Mouse (Mus musculus) forebrain, embryonic 14.5 days (tissue): ENCODE results near the gene Calu. TPM values are rescaled to one million over a fixed set of nuclear protein-coding genes. Genes with fewer than 3 reads are reported as not detected.

Source experiments
- ATAC-seq: fragments of 200-750 bp; cut with Nextera tagmentation; 2 replicates; pipeline ENCODE4 v1.8.0; 2017; ENCODE audit warnings: mild to moderate bottlenecking, moderate library complexity
- DNase-seq: peaks from one replicate; pipeline ENCODE4 v3.0.0-alpha.2; 2015; ENCODE audit warnings: low spot score
- H3K27ac ChIP-seq: fragments of 300-500 bp; sonication (generic); 2 replicates; pipeline ENCODE4 v1.5.1; 2014; ENCODE audit warnings: low read depth, mild to moderate bottlenecking, control low read depth, low read length, moderate library complexity
- H3K27me3 ChIP-seq: fragments of 300-500 bp; sonication (generic); replicated peaks from 2 replicates; pipeline ENCODE4 v1.6.1; 2014; ENCODE audit warnings: low read length, control low read depth, mixed read lengths; ENCODE audit not compliant: control insufficient read depth, insufficient read depth
- H3K36me3 ChIP-seq: fragments of 300-500 bp; sonication (generic); 2 replicates; pipeline ENCODE4 v1.6.1; 2014; ENCODE audit warnings: low read length, control low read depth; ENCODE audit not compliant: control insufficient read depth, insufficient read depth
- H3K4me1 ChIP-seq: fragments of 300-500 bp; sonication (generic); 2 replicates; pipeline ENCODE4 v1.6.1; 2014; ENCODE audit warnings: antibody characterized with exemption, low read length, control low read depth; ENCODE audit not compliant: control insufficient read depth, insufficient read depth
- H3K4me2 ChIP-seq: fragments of 300-500 bp; sonication (generic); 2 replicates; pipeline ENCODE4 v1.6.1; 2014; ENCODE audit warnings: mild to moderate bottlenecking, control low read depth, low read length
- H3K4me3 ChIP-seq: fragments of 300-500 bp; sonication (generic); 2 replicates; pipeline ENCODE4 v1.5.1; 2014; ENCODE audit warnings: low read depth, low read length, control low read depth
- H3K9ac ChIP-seq: fragments of 300-500 bp; sonication (generic); 2 replicates; pipeline ENCODE4 v1.6.1; 2014; ENCODE audit warnings: mild to moderate bottlenecking, low read length, control low read depth, moderate library complexity
- H3K9me3 ChIP-seq: fragments of 300-500 bp; sonication (generic); replicated peaks from 2 replicates; pipeline ENCODE4 v1.6.1; 2016; ENCODE audit warnings: low read length, control low read depth, mixed read lengths; ENCODE audit not compliant: control insufficient read depth
- WGBS: fragments of 180-500 bp; shearing (Covaris S2); extraction: QIAGEN DNeasy Blood & Tissue Kit; methylation state at CpG from one replicate; pipeline ENCODE4 v1.1.7; 2014; 5-methylcytosine and 5-hydroxymethylcytosine counted together
- polyA plus RNA-seq: library from polyadenylated mRNA; unstranded; fragments of >200 nt; fragmentation: Nextera tagmentation; extraction: Ambion mirVana; gene quantifications from 2 replicates; pipeline ENCODE4 v1.2.1, GENCODE M21; 2014

The Calu gene
- polyA plus RNA-seq, 1 experiment from 2014 or later = 196 TPM

DNA sequence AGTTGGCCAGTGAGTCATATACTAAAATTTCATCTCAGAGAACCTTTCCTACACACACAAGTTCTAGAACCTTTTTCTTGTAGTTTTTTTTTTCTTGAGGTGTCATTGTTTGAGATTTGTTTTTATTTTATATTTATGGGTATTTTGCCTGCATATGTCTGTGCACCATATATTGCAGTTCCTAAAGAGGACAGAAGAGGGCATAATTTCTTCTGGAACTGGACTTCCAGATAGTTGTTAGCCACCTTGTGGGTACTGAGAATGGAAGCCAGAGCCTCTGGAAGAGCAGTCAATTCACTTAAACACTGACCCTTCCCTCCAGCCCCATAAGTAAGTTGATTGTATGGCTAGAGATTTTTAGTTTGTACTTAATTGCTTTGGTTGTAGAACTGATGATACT lies 3.7 kb downstream of the Calu start:
- no peak for ATAC-seq
- DNase-seq = no peak

DNA sequence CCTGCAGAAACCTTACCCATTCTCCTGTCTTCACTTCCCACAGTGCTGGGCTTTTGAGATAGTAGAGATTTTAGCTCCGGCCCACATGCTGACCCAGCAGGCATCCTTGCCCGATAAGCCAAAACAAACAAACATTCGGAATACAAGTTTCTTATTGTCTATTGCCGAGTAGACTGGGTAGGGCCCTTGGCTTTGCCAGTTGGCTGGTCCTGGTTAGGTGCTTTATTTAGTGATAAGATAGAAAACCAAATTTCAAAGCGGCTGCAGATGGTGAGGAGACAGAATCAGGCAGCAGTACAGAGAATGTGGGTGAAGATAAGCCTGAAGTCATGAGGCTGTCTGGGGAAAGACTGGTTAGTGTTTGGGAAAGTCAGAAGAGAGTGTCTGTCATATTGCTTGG lies 4.9 kb downstream of the Calu start:
- ATAC-seq (no peak), DNase-seq (no peak)
- Histone ChIP-seq H3K36me3 (peaks cover 10% of the 10 kb centered on the region), H3K4me3 (no peak overlapping the region), H3K9me3 (no peaks in the 10 kb centered on the region), H3K4me1 (peaks cover 5% of the 10 kb centered on the region; the same call in 1 of the 2 replicates), H3K27ac (no peak overlapping the region), H3K27me3 (no peaks in the 10 kb centered on the region), H3K4me2 (no peak overlapping the region), H3K9ac (no peak overlapping the region)
- WGBS = 55% methylated on average over 5 of the region's 5 CpGs

More for the DNA sequence above, 3.7 kb downstream of the Calu start:
- Histone ChIP-seq H3K4me3 (no peak overlapping the region), H3K36me3 (peaks cover 4% of the 10 kb centered on the region), H3K27ac (no peak overlapping the region), H3K9ac (no peak overlapping the region), H3K27me3 (no peaks in the 10 kb centered on the region), H3K4me2 (no peak overlapping the region), H3K4me1 (peaks cover 9% of the 10 kb centered on the region), H3K9me3 (no peaks in the 10 kb centered on the region)

DNA sequence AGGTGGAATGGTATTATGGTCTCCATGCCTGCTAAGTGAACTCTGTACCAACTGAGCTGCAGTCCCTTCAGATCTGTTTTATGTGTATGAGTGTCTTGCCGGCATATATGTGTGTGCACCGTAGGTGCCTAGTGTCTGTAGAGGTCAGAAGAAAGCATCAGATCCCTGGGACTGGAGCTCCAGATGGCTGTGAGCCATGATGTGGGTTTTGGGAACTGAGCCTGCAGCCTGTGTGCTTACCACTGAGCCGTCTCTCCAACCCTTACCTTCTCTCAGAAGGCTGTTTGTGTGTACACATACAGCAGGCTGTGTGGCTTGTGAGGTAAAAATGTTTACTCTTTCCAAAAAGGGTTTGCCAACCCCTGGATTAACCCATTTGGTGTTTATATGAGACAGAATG lies 11.5 kb downstream of the Calu start:
- no peak overlapping the region for H3K4me3 ChIP-seq
- DNase-seq (no peak), ATAC-seq (no peak)
- peaks cover 17% of the 10 kb centered on the region for H3K36me3 ChIP-seq
- no peaks in the 10 kb centered on the region for H3K27me3 ChIP-seq
- H3K4me1 ChIP-seq = peaks cover 4% of the 10 kb centered on the region; the same call in 1 of the 2 replicates
- H3K9ac ChIP-seq = no peak overlapping the region
- no peaks in the 10 kb centered on the region for H3K9me3 ChIP-seq
- WGBS = 96% methylated on average over 3 of the region's 3 CpGs
- no peak overlapping the region for H3K4me2 ChIP-seq
- no peak overlapping the region for H3K27ac ChIP-seq

DNA sequence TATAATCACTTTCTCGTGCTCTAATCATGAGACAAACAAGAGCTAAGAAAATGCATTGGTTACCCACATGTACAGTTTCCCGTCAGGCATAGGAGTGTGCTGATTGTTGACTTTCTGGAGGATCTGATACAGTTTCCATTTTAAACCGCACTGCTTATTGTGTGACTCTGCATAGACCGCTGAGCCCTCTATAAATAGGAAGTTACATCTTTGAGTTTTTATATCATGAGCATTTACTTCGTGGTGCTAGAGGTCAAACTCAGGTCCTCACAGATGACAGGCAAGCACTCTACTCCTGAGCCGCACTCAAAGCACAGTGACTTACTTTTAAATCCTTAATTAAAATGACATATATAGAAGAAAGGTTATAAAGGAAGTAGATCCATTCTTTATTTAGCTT lies 12.3 kb downstream of the Calu start:
- H3K4me3 ChIP-seq = no peak overlapping the region
- 86% methylated on average over 6 of the region's 6 CpGs for WGBS
- DNase-seq = no peak

DNA sequence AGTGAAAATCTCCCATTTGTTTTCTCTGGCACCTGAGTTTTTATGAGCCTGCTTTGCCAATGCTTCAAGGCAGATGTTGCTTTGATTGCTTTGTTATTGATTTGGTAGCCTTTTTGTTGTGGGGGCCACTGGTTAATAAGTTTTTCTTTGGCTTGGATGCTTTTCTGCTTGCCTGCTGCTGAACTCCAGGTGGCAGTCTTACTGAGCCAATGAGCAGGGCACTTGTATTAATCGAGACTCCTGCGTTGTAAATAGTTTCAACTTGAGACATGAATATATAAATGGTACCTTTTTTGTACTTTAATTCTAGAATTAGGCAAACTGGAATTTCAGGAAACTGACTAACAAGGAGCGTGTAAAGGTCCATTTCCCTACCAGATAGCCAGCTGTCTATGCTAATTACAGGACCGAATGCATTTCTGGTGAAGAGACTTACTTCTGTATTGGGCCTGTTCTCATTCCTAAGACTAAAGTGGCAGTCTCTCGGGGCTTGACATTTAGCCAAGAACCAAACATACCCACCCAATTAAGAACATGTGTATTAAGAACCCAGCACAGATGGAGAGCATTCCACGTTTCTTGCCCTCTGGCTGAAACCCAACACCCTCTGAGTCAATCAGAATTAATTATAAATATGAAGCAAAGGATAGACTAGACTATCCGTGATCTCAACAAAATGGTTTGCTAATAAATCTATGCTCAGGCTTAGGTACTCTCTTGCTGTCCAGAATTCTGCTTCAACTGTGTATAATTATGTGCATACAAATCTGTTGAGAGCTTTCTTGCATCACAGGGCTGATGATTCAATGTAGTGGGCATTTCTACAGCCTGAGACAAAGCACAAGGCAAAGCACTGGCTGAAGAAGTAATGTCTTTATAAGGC lies 14.6 kb downstream of the Calu start:
- no peaks in the 10 kb centered on the region for H3K9me3 ChIP-seq
- H3K36me3 ChIP-seq = peaks cover 33% of the 10 kb centered on the region
- DNase-seq (peak; percentile 90), ATAC-seq (peak; percentile 92)
- H3K27ac ChIP-seq = peak overlapping the region; percentile 65
- H3K9ac ChIP-seq = no peak overlapping the region
- 11% methylated on average over 7 of the region's 7 CpGs for WGBS
- no peak overlapping the region for H3K4me3 ChIP-seq
- no peak overlapping the region for H3K4me2 ChIP-seq
- H3K27me3 ChIP-seq = no peaks in the 10 kb centered on the region
- H3K4me1 ChIP-seq = peaks cover 4% of the 10 kb centered on the region; the same call in 1 of the 2 replicates

More for the DNA sequence above, 12.3 kb downstream of the Calu start:
- no peak overlapping the region for H3K4me2 ChIP-seq
- no peaks in the 10 kb centered on the region for H3K9me3 ChIP-seq
- H3K36me3 ChIP-seq = peaks cover 18% of the 10 kb centered on the region
- no peak for ATAC-seq
- no peak overlapping the region for H3K27ac ChIP-seq
- H3K9ac ChIP-seq = no peak overlapping the region
- H3K4me1 ChIP-seq = peaks cover 4% of the 10 kb centered on the region; the same call in 1 of the 2 replicates
- no peaks in the 10 kb centered on the region for H3K27me3 ChIP-seq

DNA sequence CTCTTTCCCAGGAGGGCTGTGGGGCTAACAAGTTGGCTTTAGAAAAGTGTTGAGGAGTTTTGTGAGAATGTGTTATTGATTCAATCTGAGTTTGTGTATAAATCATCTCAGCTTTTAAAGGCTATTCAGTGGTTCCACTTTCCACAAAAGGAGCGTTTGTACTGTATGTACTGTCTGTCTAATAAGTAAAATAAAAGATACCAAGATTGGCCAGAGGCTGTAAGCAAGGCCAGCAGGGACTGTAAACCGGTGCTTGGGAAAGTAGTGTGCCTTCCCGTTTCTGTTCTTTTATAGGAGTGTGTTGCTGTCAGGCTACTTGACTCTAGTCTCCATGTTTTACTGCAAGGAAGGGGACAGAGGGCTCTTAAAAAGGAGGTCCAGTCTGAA lies 15.3 kb downstream of the Calu start:
- WGBS = 44% methylated on average over 3 of the region's 3 CpGs
- no peaks in the 10 kb centered on the region for H3K9me3 ChIP-seq
- no peaks in the 10 kb centered on the region for H3K27me3 ChIP-seq
- DNase-seq (no peak), ATAC-seq (peak; percentile 74)
- no peak overlapping the region for H3K4me3 ChIP-seq
- no peak overlapping the region for H3K9ac ChIP-seq
- no peak overlapping the region for H3K4me2 ChIP-seq
- peaks cover 32% of the 10 kb centered on the region for H3K36me3 ChIP-seq
- H3K27ac ChIP-seq = peak overlapping the region; percentile 65
- H3K4me1 ChIP-seq = peaks cover 4% of the 10 kb centered on the region; the same call in 1 of the 2 replicates

DNA sequence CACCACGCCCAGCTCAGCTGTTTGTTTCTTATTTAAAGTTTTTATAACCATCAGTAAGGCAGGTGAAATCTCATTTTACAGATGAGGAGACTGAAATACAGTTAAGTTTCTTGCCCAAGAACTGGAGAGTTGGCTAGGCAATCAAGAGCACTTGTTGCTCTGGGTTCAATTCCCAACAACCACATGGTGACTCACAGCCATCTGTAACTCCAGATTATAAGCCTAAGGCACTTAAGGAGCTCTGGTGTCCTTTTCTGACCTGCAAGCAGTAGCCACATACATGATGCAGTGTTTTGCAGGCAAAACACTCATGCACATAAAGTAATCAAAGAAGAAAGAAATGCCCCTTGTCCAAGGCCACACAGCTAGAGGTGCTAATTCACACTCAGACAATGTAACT lies 17.4 kb downstream of the Calu start:
- Histone ChIP-seq H3K4me2 (no peak overlapping the region), H3K4me1 (peaks cover 4% of the 10 kb centered on the region; the same call in 1 of the 2 replicates), H3K27ac (no peak overlapping the region), H3K9me3 (no peaks in the 10 kb centered on the region), H3K4me3 (no peak overlapping the region), H3K9ac (no peak overlapping the region), H3K27me3 (no peaks in the 10 kb centered on the region), H3K36me3 (peaks cover 35% of the 10 kb centered on the region)
- no peak for ATAC-seq
- 85% methylated on average over 1 of the region's 1 CpGs for WGBS
- DNase-seq = no peak

DNA sequence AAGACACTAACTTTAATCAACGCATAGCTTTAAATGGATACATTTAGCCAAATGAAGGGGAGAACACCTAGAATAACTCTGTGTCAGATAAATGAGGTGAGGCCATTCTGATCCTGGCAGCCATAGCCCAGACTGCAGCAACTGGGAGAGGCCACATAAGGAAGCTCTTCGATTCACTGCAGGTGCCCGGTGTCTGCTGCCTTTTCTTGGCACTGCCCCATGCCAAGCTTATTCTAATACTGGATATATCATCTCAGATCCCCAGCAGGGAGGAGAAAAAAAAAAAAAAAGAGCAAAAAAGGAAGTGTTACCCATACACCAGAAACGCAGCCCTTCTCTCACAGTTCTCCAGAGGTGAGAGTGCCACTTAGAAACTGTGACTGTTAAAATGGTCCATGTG lies 29.5 kb downstream of the Calu start:
- Histone ChIP-seq H3K27me3 (no peaks in the 10 kb centered on the region), H3K4me2 (no peak overlapping the region), H3K9me3 (no peaks in the 10 kb centered on the region), H3K27ac (no peak overlapping the region), H3K36me3 (peaks cover 51% of the 10 kb centered on the region), H3K4me3 (no peak overlapping the region), H3K9ac (no peak overlapping the region), H3K4me1 (no peaks in the 10 kb centered on the region)
- 91% methylated on average over 4 of the region's 4 CpGs for WGBS
- DNase-seq = no peak
- no peak for ATAC-seq

DNA sequence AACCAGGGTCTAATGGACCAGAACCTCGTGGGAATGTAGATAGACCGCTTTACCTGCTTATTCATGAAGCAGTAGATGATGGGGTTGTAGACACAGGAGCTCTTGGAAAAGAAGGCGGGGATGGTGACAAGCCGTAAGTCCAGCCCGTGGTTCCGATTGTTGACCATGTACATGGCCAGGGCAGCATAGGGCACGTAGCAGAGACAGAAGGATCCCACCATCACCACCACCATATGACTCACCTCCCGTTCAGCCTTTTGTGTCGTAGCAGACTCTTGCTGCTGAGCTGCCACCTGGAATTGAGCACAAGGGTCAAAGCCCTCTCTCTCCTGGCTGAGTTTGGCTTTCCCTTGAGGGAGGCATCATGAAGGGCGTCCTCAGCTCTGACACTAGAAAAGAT lies 30.8 kb downstream of the Calu start:
- WGBS = 97% methylated on average over 10 of the region's 10 CpGs
- H3K4me2 ChIP-seq = no peak overlapping the region
- DNase-seq = no peak
- H3K9ac ChIP-seq = no peak overlapping the region
- H3K9me3 ChIP-seq = no peaks in the 10 kb centered on the region
- no peaks in the 10 kb centered on the region for H3K27me3 ChIP-seq
- H3K36me3 ChIP-seq = peaks cover 39% of the 10 kb centered on the region
- no peak overlapping the region for H3K4me3 ChIP-seq
- no peak for ATAC-seq
- H3K27ac ChIP-seq = no peak overlapping the region
- no peaks in the 10 kb centered on the region for H3K4me1 ChIP-seq
